ENCODE assay signal across 8 mouse cellular contexts in genomic region chr2:168912051-168912891, GRCm38 (mm10). TPM values are rescaled to one million over a fixed set of nuclear protein-coding genes. Genes with fewer than 3 reads are reported as not detected.
A peak's percentile ranks its signal among the peaks of the same experiment; 100 is the strongest.
DNase-seq lines count a peak whose midpoint lies in the region; ATAC-seq and TF ChIP-seq lines count a peak whose summit lies in the region.

No protein-coding gene starts in this region.

- no peaks in the 10 kb centered on the region for H3K36me3 ChIP-seq in intestine, embryonic 15.5 days
- no peaks in the 10 kb centered on the region for H3K36me3 ChIP-seq in liver, postnatal 0 days (replicated peaks; ENCODE audit: insufficient read depth, low read length)

- under 1% methylated on average over 70 of the region's 70 CpGs for WGBS in cerebellum, adult 2 months
- under 1% methylated on average over 70 of the region's 70 CpGs for WGBS in intestine, embryonic 15.5 days
- under 1% methylated on average over 70 of the region's 70 CpGs for WGBS in liver, postnatal 0 days (ENCODE audit: insufficient replicate concordance)

- H3K27me3 ChIP-seq in cerebellum, adult 2 months (ENCODE audit: control insufficient read depth, insufficient read depth, low read length) = peaks cover 3% of the 10 kb centered on the region; the same call in 1 of the 2 replicates
- peaks cover 32% of the 10 kb centered on the region for H3K27me3 ChIP-seq in intestine, embryonic 15.5 days (replicated peaks)
- peaks cover 37% of the 10 kb centered on the region for H3K27me3 ChIP-seq in liver, postnatal 0 days (ENCODE audit: insufficient read depth, low read length)

- TF ChIP-seq CTCF in cerebellum, adult 2 months (IDR thresholded peaks at IDR 0.05; ENCODE audit: borderline replicate concordance, insufficient read depth, low read depth, low read length) = no peak
- TF ChIP-seq CTCF in liver, postnatal 0 days (IDR thresholded peaks at IDR 0.05; ENCODE audit: low read depth) = no peak

- peak; percentile 54; the same call in 1 of the 2 replicates for ATAC-seq in intestine, embryonic 15.5 days
- ATAC-seq in liver, postnatal 0 days = no peak

- no peak for TF ChIP-seq POLR2A in cerebellum, adult 2 months (IDR thresholded peaks at IDR 0.05; ENCODE audit: borderline replicate concordance, insufficient read depth, low read length)

- H3K4me3 ChIP-seq in cerebellum, adult 2 months (replicated peaks; ENCODE audit: insufficient read depth, low read depth, low read length) = peak overlapping the region; percentile 53
- H3K4me3 ChIP-seq in intestine, embryonic 15.5 days (replicated peaks) = peak overlapping the region; percentile 50
- peak overlapping the region; percentile 39 for H3K4me3 ChIP-seq in liver, postnatal 0 days (ENCODE audit: low read depth, low read length)

- H3K4me1 ChIP-seq in cerebellum, adult 2 months (ENCODE audit: control insufficient read depth, insufficient read depth, low read length) = peaks cover 10% of the 10 kb centered on the region
- peaks cover 28% of the 10 kb centered on the region for H3K4me1 ChIP-seq in intestine, embryonic 15.5 days (replicated peaks)
- H3K4me1 ChIP-seq in liver, postnatal 0 days (ENCODE audit: insufficient read depth) = 0 out of 2 replicates have a peak, but pooled peaks cover 3% of the 10 kb centered on the region

- no peak for TF ChIP-seq EP300 in liver, postnatal 0 days (IDR thresholded peaks at IDR 0.05; ENCODE audit: low read depth)

- peak overlapping the region; percentile 99 for H3K4me2 ChIP-seq in intestine, embryonic 15.5 days (replicated peaks)
- peak overlapping the region; percentile 62 for H3K4me2 ChIP-seq in liver, postnatal 0 days (ENCODE audit: low read depth, low read length)

- H3K9me3 ChIP-seq in intestine, embryonic 15.5 days = no peaks in the 10 kb centered on the region
- H3K9me3 ChIP-seq in liver, postnatal 0 days (ENCODE audit: low read length) = no peaks in the 10 kb centered on the region

- H3K27ac ChIP-seq in cerebellum, adult 2 months (ENCODE audit: insufficient read depth, low read length) = no peak overlapping the region
- H3K27ac ChIP-seq in intestine, embryonic 15.5 days = no peak overlapping the region
- H3K27ac ChIP-seq in liver, postnatal 0 days (ENCODE audit: low read depth) = no peak overlapping the region

- peak overlapping the region; percentile 34; the same call in 1 of the 2 replicates for H3K9ac ChIP-seq in intestine, embryonic 15.5 days
- no peak overlapping the region for H3K9ac ChIP-seq in liver, postnatal 0 days (replicated peaks)

- DNase-seq in cerebellum, adult 2 months = no peak
- no peak for DNase-seq in cerebellum, adult 18-20 months
- peak; percentile 27 for DNase-seq in thymus, postnatal 14 days
- no peak for DNase-seq in thymus, postnatal 36 days
- DNase-seq in liver, postnatal 0 days = no peak
- no peak for DNase-seq in ovary, postnatal 36 days (ENCODE audit: low spot score)
- DNase-seq in T-cell, adult 2 months (ENCODE audit: low spot score) = no peak

RNA-seq across cellular contexts. Expression of gene Zfp64, which starts 43.1 kb away (rescaled TPM):
- 18.6 and 19.8 TPM in 2 replicates for polyA plus RNA-seq in cerebellum, adult 2 months (2012; rRNA removed)
- 29.3 and 31.9 TPM in 2 replicates for polyA plus RNA-seq in intestine, embryonic 15.5 days (2015; fragmentation: Nextera tagmentation; extraction: Ambion mirVana)
- polyA plus RNA-seq in liver, postnatal 0 days (2015; fragmentation: Nextera tagmentation; extraction: Ambion mirVana) = 7.1 and 7.2 TPM in 2 replicates
